Mouse (Mus musculus) limb, embryonic 14.5 days (tissue): Measurements from ENCODE around the gene B4galt3. TPM values are rescaled to one million over a fixed set of nuclear protein-coding genes. Genes with fewer than 3 reads are reported as not detected.

Source experiments
- ATAC-seq: fragments of 200-750 bp; cut with Nextera tagmentation; 2 replicates; pipeline ENCODE4 v1.8.0; 2017; ENCODE audit warnings: low read depth, moderate number of reproducible peaks, moderate TSS enrichment; ENCODE audit not compliant: low FRiP score
- DNase-seq: peaks from one replicate; pipeline ENCODE4 v3.0.0-alpha.2; 2015; ENCODE audit warnings: low spot score
- H3K27ac ChIP-seq: fragments of 300-500 bp; sonication (generic); replicated peaks from 2 replicates; pipeline ENCODE4 v1.5.1; 2014; ENCODE audit warnings: low read depth, mild to moderate bottlenecking, low read length, moderate library complexity, mixed read lengths
- H3K27me3 ChIP-seq: fragments of 300-500 bp; sonication (generic); 2 replicates; pipeline ENCODE4 v1.6.1; 2014; ENCODE audit warnings: low read length, mixed read lengths; ENCODE audit not compliant: control insufficient read depth, insufficient read depth
- H3K36me3 ChIP-seq: fragments of 300-500 bp; sonication (generic); 2 replicates; pipeline ENCODE4 v1.6.1; 2014; ENCODE audit warnings: mild to moderate bottlenecking, low read length, moderate library complexity, mixed read lengths; ENCODE audit not compliant: control insufficient read depth, insufficient read depth
- H3K4me1 ChIP-seq: fragments of 300-500 bp; sonication (generic); 2 replicates; pipeline ENCODE4 v1.6.1; 2014; ENCODE audit warnings: antibody characterized with exemption, low read length, mixed read lengths; ENCODE audit not compliant: control insufficient read depth, insufficient read depth
- H3K4me2 ChIP-seq: fragments of 300-500 bp; sonication (generic); replicated peaks from 2 replicates; pipeline ENCODE4 v1.6.1; 2014; ENCODE audit warnings: low read depth, mild to moderate bottlenecking, low read length, moderate library complexity; ENCODE audit not compliant: severe bottlenecking
- H3K4me3 ChIP-seq: fragments of 300-500 bp; sonication (generic); replicated peaks from 2 replicates; pipeline ENCODE4 v1.5.1; 2014; ENCODE audit warnings: low read length
- H3K9ac ChIP-seq: fragments of 300-500 bp; sonication (generic); 2 replicates; pipeline ENCODE4 v1.6.1; 2014; ENCODE audit warnings: mild to moderate bottlenecking, low read depth, low read length, moderate library complexity; ENCODE audit not compliant: severe bottlenecking
- H3K9me3 ChIP-seq: fragments of 300-500 bp; sonication (generic); 2 replicates; pipeline ENCODE4 v1.6.1; 2016; ENCODE audit warnings: low read length; ENCODE audit not compliant: control insufficient read depth
- POLR2A ChIP-seq: fragments of 200-500 bp; IDR thresholded peaks from 2 replicates; pipeline ENCODE4 v1.8.0; 2012; ENCODE audit warnings: inconsistent platforms, mild to moderate bottlenecking, moderate library complexity, borderline replicate concordance; ENCODE audit not compliant: insufficient read depth, insufficient read length; ENCODE audit errors: extremely low read depth
- WGBS: fragments of 180-500 bp; shearing (Covaris S2); extraction: QIAGEN DNeasy Blood & Tissue Kit; methylation state at CpG from one replicate; pipeline ENCODE4 v1.1.7; 2014; 5-methylcytosine and 5-hydroxymethylcytosine counted together
- polyA plus RNA-seq, 2 experiments: library from polyadenylated mRNA; depleted of rRNA in 1 of 2; stranded (reverse) in 1 of 2; unstranded in 1 of 2; fragments of >200 nt; fragmentation: Nextera tagmentation in 1 of 2; extraction: Ambion mirVana in 1 of 2; gene quantifications; 2 replicates each; pipeline versions ENCODE4 v1.2.1 to v1.2.3; 2012 to 2014

Gene B4galt3
- polyA plus RNA-seq, 2 experiments: 68.7 to 87.2 TPM

DNA sequence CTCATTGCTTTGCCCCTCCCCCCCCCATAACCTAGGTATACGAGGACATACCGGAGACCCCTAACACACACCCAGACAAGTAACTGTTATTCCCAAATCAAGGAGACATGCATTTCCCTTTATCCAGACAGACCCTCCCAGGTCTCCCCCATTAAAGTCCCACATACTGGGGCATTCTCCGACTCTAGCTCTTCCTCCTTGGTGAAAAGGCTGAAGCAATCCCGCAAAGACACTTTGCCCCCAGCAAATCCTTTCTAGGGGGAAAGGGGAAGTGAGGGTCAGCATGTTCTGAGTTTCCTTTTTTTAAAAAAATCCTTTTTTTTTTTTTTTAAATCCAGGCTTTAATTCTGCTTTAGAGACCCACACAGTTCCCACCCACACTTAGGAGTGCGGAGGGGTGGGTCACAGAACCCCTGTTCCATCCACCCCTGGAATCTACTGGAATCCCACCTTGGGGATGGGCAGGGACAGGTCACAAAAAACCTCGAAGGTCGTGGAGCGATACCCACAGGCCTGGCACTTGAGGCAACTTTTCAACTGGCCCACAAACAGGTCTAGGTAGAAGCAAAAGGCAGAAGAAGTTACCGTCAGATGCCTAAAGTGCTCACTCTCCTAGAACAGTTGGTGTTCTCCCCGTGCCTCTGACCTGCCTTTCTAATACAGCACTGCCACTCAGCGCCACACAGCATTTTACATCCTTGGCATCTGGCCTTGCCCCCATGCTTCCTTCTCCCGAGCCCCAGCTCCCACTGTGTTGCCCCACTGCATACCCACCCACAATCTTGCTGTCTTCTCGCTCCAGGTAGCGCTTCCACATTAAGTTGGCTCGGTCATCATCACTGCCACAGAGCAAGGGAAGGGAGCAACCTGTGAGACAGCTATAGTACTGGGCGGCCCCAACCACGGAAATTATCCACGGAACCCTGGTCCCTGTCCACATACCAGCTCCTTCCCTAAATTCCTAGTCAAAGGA, 13.3 kb downstream of the B4galt3 start:
- Histone ChIP-seq H3K4me3 (no peak overlapping the region), H3K4me2 (no peak overlapping the region), H3K9ac (no peak overlapping the region), H3K27me3 (no peaks in the 10 kb centered on the region), H3K36me3 (peaks cover 57% of the 10 kb centered on the region), H3K4me1 (peaks cover 18% of the 10 kb centered on the region), H3K9me3 (no peaks in the 10 kb centered on the region), H3K27ac (no peak overlapping the region)
- DNase-seq (no peak), ATAC-seq (no peak)
- no peak for TF ChIP-seq POLR2A
- 93% methylated on average over 18 of the region's 18 CpGs for WGBS

GRCm38 (mm10) chr1:171284491-171284890, 14.4 kb downstream of the B4galt3 start:
- H3K27ac ChIP-seq: no peak overlapping the region
- H3K27me3 ChIP-seq: no peaks in the 10 kb centered on the region
- no peak for ATAC-seq
- H3K9me3 ChIP-seq: no peaks in the 10 kb centered on the region
- peaks cover 18% of the 10 kb centered on the region for H3K4me1 ChIP-seq
- WGBS: 90% methylated on average over 15 of the region's 15 CpGs
- H3K4me2 ChIP-seq: no peak overlapping the region
- peaks cover 58% of the 10 kb centered on the region for H3K36me3 ChIP-seq
- H3K4me3 ChIP-seq: no peak overlapping the region
- TF ChIP-seq POLR2A: no peak
- DNase-seq: no peak
- H3K9ac ChIP-seq: no peak overlapping the region

GRCm38 (mm10) chr1:171285096-171285892, 15.2 kb downstream of the B4galt3 start:
- no peak overlapping the region for H3K27ac ChIP-seq
- no peak for ATAC-seq
- peaks cover 11% of the 10 kb centered on the region for H3K4me1 ChIP-seq
- no peak overlapping the region for H3K4me3 ChIP-seq
- no peak for TF ChIP-seq POLR2A
- H3K27me3 ChIP-seq: no peaks in the 10 kb centered on the region
- H3K9me3 ChIP-seq: no peaks in the 10 kb centered on the region
- no peak overlapping the region for H3K9ac ChIP-seq
- WGBS: 87% methylated on average over 20 of the region's 20 CpGs
- DNase-seq: no peak
- H3K36me3 ChIP-seq: peaks cover 64% of the 10 kb centered on the region
- no peak overlapping the region for H3K4me2 ChIP-seq

DNA sequence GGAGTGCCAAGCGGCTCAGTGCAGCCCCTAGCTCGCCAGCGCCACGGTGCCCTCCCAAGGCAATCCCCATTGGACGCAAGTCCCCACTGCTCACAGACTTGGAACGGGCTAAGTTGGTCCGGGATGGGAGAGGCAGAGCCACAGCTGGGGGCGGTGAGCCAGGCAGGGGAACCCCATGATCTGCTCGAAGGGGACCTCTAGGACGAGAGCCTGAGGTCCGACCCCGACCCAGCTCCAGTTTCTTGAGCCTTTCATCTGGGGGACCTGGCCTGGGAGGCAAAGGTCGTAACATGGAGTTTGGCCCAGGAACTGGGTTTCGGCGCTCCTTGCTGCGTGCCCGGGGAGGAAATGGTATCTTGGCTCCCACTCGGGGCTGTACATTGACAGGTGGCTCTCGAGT, 16.4 kb downstream of the B4galt3 start:
- Histone ChIP-seq H3K27me3 (no peaks in the 10 kb centered on the region), H3K4me3 (peak overlapping the region; percentile 92; the same call in 1 of the 2 replicates), H3K9ac (no peak overlapping the region), H3K4me2 (peak overlapping the region; percentile 55), H3K4me1 (peaks cover 11% of the 10 kb centered on the region), H3K27ac (no peak overlapping the region), H3K9me3 (no peaks in the 10 kb centered on the region), H3K36me3 (peaks cover 64% of the 10 kb centered on the region)
- no peak for TF ChIP-seq POLR2A
- ATAC-seq (no peak), DNase-seq (no peak)
- 91% methylated on average over 19 of the region's 19 CpGs for WGBS
